Mouse (Mus musculus) c-Kit-positive CD71-negative TER-119-negative erythroid progenitor cells, embryonic 14.5 days (primary cell): ENCODE results near the gene Arhgef12.

ENCODE experiments used
- DNase-seq: peaks from one replicate; pipeline ENCODE4 v3.0.0-alpha.2; 2013; ENCODE audit warnings: low read depth

Arhgef12 gene

GRCm38 (mm10) chr9:43108721-43109120 is 1.7 kb upstream of the Arhgef12 start:
- no peak for DNase-seq

GRCm38 (mm10) chr9:43108081-43108480 is 1.0 kb upstream of the Arhgef12 start:
- no peak for DNase-seq

- DNase-seq: no peak
These were observed 516 bp upstream of the Arhgef12 start for GRCm38 (mm10) chr9:43107555-43107954.

- DNase-seq: no peak
These were observed 433 bp downstream of the Arhgef12 start for GRCm38 (mm10) chr9:43106426-43107186.

- DNase-seq: peak; percentile 23
These were observed 1.2 kb downstream of the Arhgef12 start for GRCm38 (mm10) chr9:43105664-43106361.

- DNase-seq: no peak
These were observed 2.0 kb downstream of the Arhgef12 start for GRCm38 (mm10) chr9:43104873-43105663.

- no peak for DNase-seq
These were observed 2.5 kb downstream of the Arhgef12 start for GRCm38 (mm10) chr9:43104526-43104872.

- no peak for DNase-seq
These were observed 3.3 kb downstream of the Arhgef12 start for GRCm38 (mm10) chr9:43103675-43104299.

GRCm38 (mm10) chr9:43102931-43103330 is 4.1 kb downstream of the Arhgef12 start:
- no peak for DNase-seq

- DNase-seq: peak; percentile 35
These were observed 5.0 kb downstream of the Arhgef12 start for GRCm38 (mm10) chr9:43101936-43102595.

- no peak for DNase-seq
These were observed 8.1 kb downstream of the Arhgef12 start for GRCm38 (mm10) chr9:43098922-43099321.

GRCm38 (mm10) chr9:43097801-43098557 is 9.1 kb downstream of the Arhgef12 start:
- DNase-seq: no peak

GRCm38 (mm10) chr9:43096337-43096736 is 10.7 kb downstream of the Arhgef12 start:
- DNase-seq: no peak

- no peak for DNase-seq
These were observed 12.2 kb downstream of the Arhgef12 start for GRCm38 (mm10) chr9:43094828-43095227.

- no peak for DNase-seq
These were observed 13.2 kb downstream of the Arhgef12 start for GRCm38 (mm10) chr9:43093803-43094202.

- no peak for DNase-seq
These were observed 21.3 kb downstream of the Arhgef12 start for GRCm38 (mm10) chr9:43085686-43086285.

- DNase-seq: no peak
These were observed 22.3 kb downstream of the Arhgef12 start for GRCm38 (mm10) chr9:43084496-43085362.

GRCm38 (mm10) chr9:43083441-43084055 is 23.5 kb downstream of the Arhgef12 start:
- DNase-seq: no peak

- no peak for DNase-seq
These were observed 28.3 kb downstream of the Arhgef12 start for GRCm38 (mm10) chr9:43078711-43079110.
